Mouse (Mus musculus) spleen, postnatal 14 days (tissue): ENCODE results near the gene Dapk3.

Experiments used
- DNase-seq, 2 experiments: peaks; one replicate each; pipeline ENCODE4 v3.0.0; 2021 to 2022; ENCODE audit warnings: low spot score in 2 of 2

Gene Dapk3

GRCm38 (mm10) chr10:81238618-81239017 is 55.8 kb downstream of the Dapk3 start:
- no peak for DNase-seq

- peak in 1 of 2 experiments; percentile 58 for DNase-seq
These were observed 58.1 kb downstream of the Dapk3 start for GRCm38 (mm10) chr10:81240876-81241275.

GRCm38 (mm10) chr10:81242021-81242420 is 59.2 kb downstream of the Dapk3 start:
- DNase-seq = no peak
